Mouse (Mus musculus): Measurements from ENCODE around the gene Arhgef28. TPM values are rescaled to one million over a fixed set of nuclear protein-coding genes. Genes with fewer than 3 reads are reported as not detected.

The Arhgef28 gene
- polyA plus RNA-seq, 1 experiment from 2014 or later, result 18.2 TPM

GRCm38 (mm10) chr13:97918117-97918900, 287.9 kb downstream of the Arhgef28 start:
- Histone ChIP-seq H3K27ac (ENCODE audit: low read depth) (no peak overlapping the region), H3K36me3 (ENCODE audit: control insufficient read depth, insufficient read depth, low read length) (no peaks in the 10 kb centered on the region), H3K4me2 (ENCODE audit: low read length) (no peak overlapping the region), H3K4me3 (ENCODE audit: low read depth, low read length) (no peak overlapping the region), H3K9ac (ENCODE audit: low read length) (no peak overlapping the region), H3K9me3 (ENCODE audit: control insufficient read depth, low read length) (no peaks in the 10 kb centered on the region), H3K4me1 (replicated peaks; ENCODE audit: control insufficient read depth, insufficient read depth, low read length) (no peaks in the 10 kb centered on the region), H3K27me3 (replicated peaks; ENCODE audit: control insufficient read depth, insufficient read depth, low read length) (no peaks in the 10 kb centered on the region)
- 71% methylated on average over 12 of the region's 12 CpGs for WGBS
- ATAC-seq (replicated peaks; ENCODE audit: low FRiP score, low TSS enrichment, low read depth), result no peak
- no peak for DNase-seq (ENCODE audit: low spot score)

GRCm38 (mm10) chr13:97911013-97911412, 295.2 kb downstream of the Arhgef28 start:
- no peaks in the 10 kb centered on the region for H3K9me3 ChIP-seq (ENCODE audit: control insufficient read depth, low read length)
- no peaks in the 10 kb centered on the region for H3K27me3 ChIP-seq (replicated peaks; ENCODE audit: control insufficient read depth, insufficient read depth, low read length)
- H3K4me2 ChIP-seq (ENCODE audit: low read length), result peak overlapping the region; percentile 1; the same call in 1 of the 2 replicates
- ATAC-seq (replicated peaks; ENCODE audit: low FRiP score, low TSS enrichment, low read depth), result no peak
- H3K27ac ChIP-seq (ENCODE audit: low read depth), result no peak overlapping the region
- no peak overlapping the region for H3K9ac ChIP-seq (ENCODE audit: low read length)
- H3K36me3 ChIP-seq (ENCODE audit: control insufficient read depth, insufficient read depth, low read length), result no peaks in the 10 kb centered on the region
- DNase-seq (ENCODE audit: low spot score), result no peak
- 22% methylated on average over 10 of the region's 10 CpGs for WGBS
- H3K4me3 ChIP-seq (ENCODE audit: low read depth, low read length), result no peak overlapping the region
- H3K4me1 ChIP-seq (replicated peaks; ENCODE audit: control insufficient read depth, insufficient read depth, low read length), result peaks cover 8% of the 10 kb centered on the region; the same call in 1 of the 2 replicates

- 89% methylated on average over 8 of the region's 8 CpGs for WGBS
- Histone ChIP-seq H3K4me2 (ENCODE audit: low read length) (no peak overlapping the region), H3K4me1 (replicated peaks; ENCODE audit: control insufficient read depth, insufficient read depth, low read length) (no peaks in the 10 kb centered on the region), H3K9ac (ENCODE audit: low read length) (no peak overlapping the region), H3K9me3 (ENCODE audit: control insufficient read depth, low read length) (no peaks in the 10 kb centered on the region), H3K36me3 (ENCODE audit: control insufficient read depth, insufficient read depth, low read length) (no peaks in the 10 kb centered on the region), H3K27ac (ENCODE audit: low read depth) (no peak overlapping the region), H3K4me3 (ENCODE audit: low read depth, low read length) (no peak overlapping the region), H3K27me3 (replicated peaks; ENCODE audit: control insufficient read depth, insufficient read depth, low read length) (no peaks in the 10 kb centered on the region)
- no peak for ATAC-seq (replicated peaks; ENCODE audit: low FRiP score, low TSS enrichment, low read depth)
- DNase-seq (ENCODE audit: low spot score), result no peak
These were observed 303.4 kb downstream of the Arhgef28 start for GRCm38 (mm10) chr13:97902821-97903220.

GRCm38 (mm10) chr13:97900380-97900758, 305.9 kb downstream of the Arhgef28 start:
- H3K4me3 ChIP-seq (ENCODE audit: low read depth, low read length), result no peak overlapping the region
- WGBS, result 51% methylated on average over 3 of the region's 3 CpGs
- H3K36me3 ChIP-seq (ENCODE audit: control insufficient read depth, insufficient read depth, low read length), result no peaks in the 10 kb centered on the region
- ATAC-seq (replicated peaks; ENCODE audit: low FRiP score, low TSS enrichment, low read depth) (no peak), DNase-seq (ENCODE audit: low spot score) (no peak)
- no peaks in the 10 kb centered on the region for H3K27me3 ChIP-seq (replicated peaks; ENCODE audit: control insufficient read depth, insufficient read depth, low read length)
- no peak overlapping the region for H3K27ac ChIP-seq (ENCODE audit: low read depth)
- no peak overlapping the region for H3K9ac ChIP-seq (ENCODE audit: low read length)
- H3K4me2 ChIP-seq (ENCODE audit: low read length), result no peak overlapping the region
- no peaks in the 10 kb centered on the region for H3K4me1 ChIP-seq (replicated peaks; ENCODE audit: control insufficient read depth, insufficient read depth, low read length)
- no peaks in the 10 kb centered on the region for H3K9me3 ChIP-seq (ENCODE audit: control insufficient read depth, low read length)

GRCm38 (mm10) chr13:97899604-97900379, 306.4 kb downstream of the Arhgef28 start:
- Histone ChIP-seq H3K27ac (ENCODE audit: low read depth) (no peak overlapping the region), H3K4me1 (replicated peaks; ENCODE audit: control insufficient read depth, insufficient read depth, low read length) (no peaks in the 10 kb centered on the region), H3K9me3 (ENCODE audit: control insufficient read depth, low read length) (no peaks in the 10 kb centered on the region), H3K4me2 (ENCODE audit: low read length) (no peak overlapping the region), H3K36me3 (ENCODE audit: control insufficient read depth, insufficient read depth, low read length) (no peaks in the 10 kb centered on the region), H3K4me3 (ENCODE audit: low read depth, low read length) (no peak overlapping the region), H3K9ac (ENCODE audit: low read length) (no peak overlapping the region), H3K27me3 (replicated peaks; ENCODE audit: control insufficient read depth, insufficient read depth, low read length) (no peaks in the 10 kb centered on the region)
- no peak for ATAC-seq (replicated peaks; ENCODE audit: low FRiP score, low TSS enrichment, low read depth)
- WGBS, result 82% methylated on average over 14 of the region's 14 CpGs
- no peak for DNase-seq (ENCODE audit: low spot score)

- H3K4me3 ChIP-seq (ENCODE audit: low read depth, low read length), result no peak overlapping the region
- no peak overlapping the region for H3K27ac ChIP-seq (ENCODE audit: low read depth)
- DNase-seq (ENCODE audit: low spot score), result no peak
- WGBS, result 48% methylated on average over 2 of the region's 2 CpGs
- no peak for ATAC-seq (replicated peaks; ENCODE audit: low FRiP score, low TSS enrichment, low read depth)
- no peaks in the 10 kb centered on the region for H3K4me1 ChIP-seq (replicated peaks; ENCODE audit: control insufficient read depth, insufficient read depth, low read length)
- no peaks in the 10 kb centered on the region for H3K36me3 ChIP-seq (ENCODE audit: control insufficient read depth, insufficient read depth, low read length)
- H3K27me3 ChIP-seq (replicated peaks; ENCODE audit: control insufficient read depth, insufficient read depth, low read length), result no peaks in the 10 kb centered on the region
- H3K9ac ChIP-seq (ENCODE audit: low read length), result no peak overlapping the region
- no peak overlapping the region for H3K4me2 ChIP-seq (ENCODE audit: low read length)
- no peaks in the 10 kb centered on the region for H3K9me3 ChIP-seq (ENCODE audit: control insufficient read depth, low read length)
These were observed 307.6 kb downstream of the Arhgef28 start for GRCm38 (mm10) chr13:97898590-97898989.

GRCm38 (mm10) chr13:97893031-97893825, 313.0 kb downstream of the Arhgef28 start:
- Histone ChIP-seq H3K9ac (ENCODE audit: low read length) (no peak overlapping the region), H3K36me3 (ENCODE audit: control insufficient read depth, insufficient read depth, low read length) (no peaks in the 10 kb centered on the region), H3K4me3 (ENCODE audit: low read depth, low read length) (no peak overlapping the region), H3K4me2 (ENCODE audit: low read length) (no peak overlapping the region), H3K27ac (ENCODE audit: low read depth) (no peak overlapping the region), H3K4me1 (replicated peaks; ENCODE audit: control insufficient read depth, insufficient read depth, low read length) (no peaks in the 10 kb centered on the region), H3K27me3 (replicated peaks; ENCODE audit: control insufficient read depth, insufficient read depth, low read length) (no peaks in the 10 kb centered on the region), H3K9me3 (ENCODE audit: control insufficient read depth, low read length) (no peaks in the 10 kb centered on the region)
- 22% methylated on average over 10 of the region's 10 CpGs for WGBS
- DNase-seq (ENCODE audit: low spot score) (no peak), ATAC-seq (replicated peaks; ENCODE audit: low FRiP score, low TSS enrichment, low read depth) (no peak)

GRCm38 (mm10) chr13:97892089-97892884, 314.0 kb downstream of the Arhgef28 start:
- ATAC-seq (replicated peaks; ENCODE audit: low FRiP score, low TSS enrichment, low read depth) (no peak), DNase-seq (ENCODE audit: low spot score) (no peak)
- Histone ChIP-seq H3K27ac (ENCODE audit: low read depth) (no peak overlapping the region), H3K27me3 (replicated peaks; ENCODE audit: control insufficient read depth, insufficient read depth, low read length) (no peaks in the 10 kb centered on the region), H3K36me3 (ENCODE audit: control insufficient read depth, insufficient read depth, low read length) (no peaks in the 10 kb centered on the region), H3K9me3 (ENCODE audit: control insufficient read depth, low read length) (no peaks in the 10 kb centered on the region), H3K4me3 (ENCODE audit: low read depth, low read length) (no peak overlapping the region), H3K4me1 (replicated peaks; ENCODE audit: control insufficient read depth, insufficient read depth, low read length) (no peaks in the 10 kb centered on the region), H3K4me2 (ENCODE audit: low read length) (no peak overlapping the region), H3K9ac (ENCODE audit: low read length) (no peak overlapping the region)
- WGBS, result 49% methylated on average over 15 of the region's 15 CpGs

Measured in intestine, embryonic 14.5 days (tissue).